Mouse (Mus musculus): ENCODE measurements at regions not wholly inside any gene's neighbourhood (a gene's known extent, or its start where the extent isn't known, plus 50 kb on each side); places are given as distances from the start of the nearest gene placed in this dataset.

DNA sequence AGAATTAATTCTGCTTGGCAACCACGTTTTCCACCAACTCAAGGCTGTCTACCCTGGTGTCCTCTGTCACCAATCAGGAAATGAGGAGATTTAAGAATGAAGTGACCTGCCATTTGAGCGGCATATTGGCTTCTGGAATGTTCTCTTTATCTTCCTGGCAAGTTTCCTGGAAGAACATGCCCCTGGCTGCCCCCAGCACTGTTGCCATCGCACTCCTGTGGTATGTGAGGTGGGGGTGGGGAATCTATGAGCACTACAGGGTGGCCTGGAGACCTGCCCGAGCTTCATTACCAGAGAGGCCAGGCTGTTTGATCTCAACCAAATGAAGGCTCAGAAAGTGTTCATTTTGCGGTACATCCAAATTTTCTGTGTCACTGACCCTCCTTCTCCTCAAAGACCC lies 243.8 kb upstream of the Il12b start:
- no peak for DNase-seq (ENCODE audit: low spot score in 2 of 2)

DNA sequence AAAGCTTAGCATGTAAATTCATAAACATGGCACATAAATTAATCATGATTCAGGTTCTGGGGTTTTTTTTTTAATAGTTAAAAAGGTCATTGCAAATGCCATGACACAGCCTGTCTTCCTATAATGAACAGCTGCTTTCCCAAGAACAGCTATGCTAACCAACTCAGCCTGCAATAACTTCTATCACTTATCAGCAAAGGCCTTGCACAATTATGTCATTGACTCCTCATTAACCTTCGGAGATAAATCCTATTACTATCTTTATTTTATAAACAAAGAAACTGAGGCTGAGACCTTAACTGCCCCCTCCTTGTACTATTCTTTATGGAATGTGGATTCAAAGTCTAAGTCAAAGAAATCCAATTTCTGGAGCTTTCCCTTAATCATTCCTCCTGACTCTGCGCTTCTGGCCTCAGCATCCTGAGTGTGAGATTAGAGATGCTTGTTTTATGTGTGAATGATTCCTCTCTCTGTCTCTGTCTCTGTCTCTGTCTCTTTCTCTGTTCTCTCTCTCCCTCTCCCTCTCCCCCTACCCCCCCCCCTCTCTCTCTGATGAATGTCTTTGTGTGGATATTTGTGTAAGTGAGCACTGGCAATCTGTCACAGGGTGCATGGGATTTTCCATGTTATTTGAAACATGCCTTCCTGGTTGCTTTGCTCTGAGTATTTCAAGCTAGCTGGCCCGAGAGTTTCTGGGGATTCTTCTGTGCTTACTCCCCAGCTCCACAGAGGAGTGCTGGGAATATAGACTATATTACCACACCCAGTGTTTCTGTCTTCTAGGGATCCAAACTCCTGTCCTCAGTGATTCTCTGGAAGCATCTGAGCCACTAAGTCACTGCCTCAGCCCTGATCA lies 243.1 kb upstream of the Il12b start:
- no peak for DNase-seq (ENCODE audit: low spot score in 2 of 2)

DNA sequence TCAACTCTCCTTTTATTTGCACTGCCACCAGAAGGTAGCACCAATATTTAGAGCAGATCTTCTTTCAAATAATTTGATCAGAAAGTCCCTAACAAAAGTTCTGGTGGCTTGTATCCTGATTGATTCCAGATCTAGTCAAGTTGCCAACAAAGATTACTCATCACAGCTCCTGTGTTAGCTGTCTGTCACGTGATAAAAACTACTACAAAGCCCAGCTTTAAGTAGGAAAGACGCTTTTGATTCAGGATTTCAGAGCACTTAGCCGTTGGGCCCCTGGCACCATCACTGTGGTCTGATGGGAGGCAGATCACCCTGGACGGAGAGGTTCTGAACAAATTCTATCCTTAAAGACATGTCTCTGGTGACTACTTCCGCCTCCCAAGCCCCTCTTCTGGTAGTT lies 241.6 kb upstream of the Il12b start:
- no peak for DNase-seq (ENCODE audit: low spot score in 2 of 2)

DNA sequence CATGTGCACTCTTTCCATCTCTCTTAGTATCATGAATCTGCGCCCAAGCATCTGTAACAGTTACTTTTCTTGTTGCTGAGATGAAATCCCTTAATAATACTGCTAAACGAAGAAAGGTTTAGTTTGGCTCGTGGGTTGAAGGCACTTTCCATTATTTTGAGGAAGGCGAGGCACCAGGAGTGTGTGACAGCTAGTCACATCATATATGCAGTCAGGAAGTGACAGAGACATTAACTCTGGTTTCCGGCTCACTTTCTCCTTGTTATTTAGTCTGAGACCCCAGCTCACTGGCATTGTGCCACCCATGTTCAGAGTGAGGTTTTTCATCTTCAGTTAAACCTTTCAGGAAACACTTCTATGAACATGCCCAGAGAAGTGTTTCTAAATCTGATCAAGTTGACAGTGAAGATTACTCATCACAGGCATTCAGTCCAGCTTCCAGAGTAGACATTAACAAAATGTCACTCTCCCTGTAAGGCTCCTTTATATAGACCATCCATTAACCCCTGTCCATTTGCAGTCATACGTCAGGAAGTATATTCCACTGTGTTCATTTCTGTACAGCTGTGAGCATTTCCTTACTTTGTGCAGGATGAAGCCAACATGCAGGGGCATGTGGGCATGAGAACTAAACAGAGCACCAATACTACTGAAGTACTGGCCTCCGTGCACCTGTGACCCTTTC lies 238.0 kb upstream of the Il12b start:
- DNase-seq (ENCODE audit: low spot score in 2 of 2): no peak

DNA sequence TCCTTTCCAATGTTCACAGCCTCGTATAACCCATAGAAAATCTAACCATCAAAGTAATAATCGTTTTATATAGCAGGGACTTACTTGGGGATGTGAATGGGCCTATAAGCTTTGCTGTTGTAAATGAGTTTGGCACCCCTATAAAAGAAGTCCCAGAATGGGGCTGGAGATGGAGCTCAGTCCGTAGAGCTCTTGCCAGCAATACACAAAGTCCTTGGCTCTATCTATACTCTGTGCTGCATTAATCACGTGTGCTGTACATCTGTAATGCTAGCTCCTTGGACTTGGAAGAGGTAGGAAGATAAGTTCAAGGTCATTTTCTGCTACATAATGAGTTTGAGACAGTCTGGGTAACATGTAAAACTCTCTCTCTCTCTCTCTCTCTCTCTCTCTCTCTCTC lies 236.8 kb upstream of the Il12b start:
- no peak for DNase-seq (ENCODE audit: low spot score in 2 of 2)

DNA sequence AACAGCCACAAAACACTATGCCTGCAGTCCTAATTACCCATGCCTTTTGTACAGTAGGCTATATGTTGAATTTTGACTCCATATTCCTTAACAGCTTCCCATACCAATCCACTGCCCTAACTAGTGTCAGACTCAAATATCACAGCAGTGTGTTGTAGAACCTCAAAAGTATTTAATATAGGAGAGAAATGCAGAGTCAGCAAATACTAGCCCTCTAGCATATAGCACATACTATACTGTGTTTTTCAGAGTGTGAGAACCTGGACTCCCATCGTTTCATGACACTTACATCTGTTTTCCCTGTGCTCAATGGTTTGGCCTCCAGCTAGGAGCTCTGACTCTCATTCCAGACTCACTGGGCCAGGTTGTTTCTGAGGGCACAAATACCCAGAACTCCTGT lies 236.1 kb upstream of the Il12b start:
- DNase-seq (ENCODE audit: low spot score in 2 of 2): no peak

DNA sequence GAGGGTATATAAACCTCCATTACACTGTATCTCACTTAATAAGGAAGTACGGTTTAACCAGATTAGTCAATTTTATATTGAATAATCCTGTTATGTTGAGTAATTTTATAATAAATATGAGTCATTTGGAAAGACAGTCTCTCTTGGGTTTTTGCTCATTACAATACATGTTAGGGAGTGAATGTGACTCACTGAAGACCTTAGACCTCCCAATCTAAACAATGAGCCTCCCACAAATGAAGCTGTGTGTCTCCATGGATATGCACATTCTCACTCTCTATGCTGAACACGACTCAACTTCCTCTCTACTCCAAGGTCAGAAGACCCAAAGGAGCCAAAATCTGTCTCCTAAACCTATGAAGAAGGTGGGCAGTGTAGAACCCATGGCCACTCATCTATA lies 235.7 kb upstream of the Il12b start:
- no peak for DNase-seq (ENCODE audit: low spot score in 2 of 2)

DNA sequence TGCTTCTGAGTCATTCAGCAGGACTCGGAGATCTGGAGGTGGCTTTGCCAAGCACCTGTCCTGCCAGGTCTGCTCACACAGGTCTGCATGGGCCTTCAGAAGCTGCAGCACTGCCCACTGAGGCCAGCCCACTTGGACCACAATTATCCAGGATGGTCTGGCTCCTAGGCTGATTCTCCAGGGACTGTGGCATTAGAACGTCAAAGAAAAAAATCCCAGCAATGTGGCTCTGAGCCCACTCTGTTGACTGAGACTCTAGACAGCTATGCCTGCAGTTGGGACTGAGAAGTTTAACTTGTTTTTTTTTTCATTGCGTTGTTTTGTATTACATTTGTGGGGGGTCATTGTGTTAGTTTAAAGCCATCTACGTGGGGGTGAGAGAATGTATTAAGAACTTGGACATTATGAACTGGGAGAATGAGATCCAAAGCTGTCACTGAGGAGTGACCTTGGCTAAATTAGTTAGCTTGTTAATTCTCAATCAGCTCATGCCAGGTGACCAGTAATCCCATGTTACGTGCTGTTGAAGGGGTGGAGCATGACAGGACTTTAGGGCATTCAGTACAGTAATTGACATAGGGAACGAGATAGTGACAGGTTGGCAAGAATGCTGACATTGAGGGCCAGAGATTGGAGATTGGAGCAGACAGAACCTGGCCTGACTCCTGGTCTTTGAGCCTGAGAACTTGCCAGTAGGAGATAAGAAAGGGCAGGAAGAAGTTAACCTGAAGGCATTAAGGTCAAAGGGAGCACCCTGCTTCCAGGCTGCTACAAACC lies 232.0 kb upstream of the Il12b start:
- DNase-seq (ENCODE audit: low spot score in 2 of 2): no peak

DNA sequence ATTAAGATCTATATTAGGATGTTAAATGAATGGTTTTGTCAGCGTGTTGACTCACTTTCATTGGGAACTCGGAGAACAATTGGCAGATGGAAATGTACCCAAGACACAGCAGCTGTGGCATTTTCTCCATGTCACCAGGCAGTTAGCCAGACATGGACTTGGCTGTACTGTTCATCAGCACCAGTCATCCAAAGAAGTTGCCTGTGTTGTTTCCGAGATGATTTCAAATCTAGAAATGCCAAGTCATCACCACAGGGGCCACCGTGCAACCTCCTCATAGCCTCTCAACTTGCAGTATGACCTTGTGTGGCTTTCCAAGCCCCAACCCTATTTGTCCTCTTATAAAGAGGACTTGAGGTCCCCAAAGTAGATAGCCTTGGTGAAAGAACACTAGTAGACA lies 227.4 kb upstream of the Il12b start:
- DNase-seq (ENCODE audit: low spot score in 2 of 2): no peak

DNA sequence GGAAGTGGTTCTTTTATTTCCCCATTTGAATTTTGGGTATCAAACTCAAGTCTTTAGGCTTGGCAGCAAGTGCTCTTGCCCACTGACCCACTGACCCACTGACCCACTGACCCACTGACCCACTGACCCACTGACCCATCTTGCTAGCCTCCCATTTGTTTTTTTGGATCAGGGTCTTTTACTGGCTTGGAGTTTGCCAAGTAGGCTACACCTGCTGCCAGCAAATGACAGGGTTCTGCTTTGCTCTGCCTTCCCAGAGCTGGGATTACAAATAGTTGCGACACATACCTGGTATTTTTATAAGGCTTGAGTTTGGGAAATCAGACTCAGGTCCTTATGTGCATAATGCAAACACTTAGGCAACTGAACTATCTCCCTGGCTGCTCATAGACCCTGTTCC lies 226.7 kb upstream of the Il12b start:
- DNase-seq (ENCODE audit: low spot score in 2 of 2): no peak

DNA sequence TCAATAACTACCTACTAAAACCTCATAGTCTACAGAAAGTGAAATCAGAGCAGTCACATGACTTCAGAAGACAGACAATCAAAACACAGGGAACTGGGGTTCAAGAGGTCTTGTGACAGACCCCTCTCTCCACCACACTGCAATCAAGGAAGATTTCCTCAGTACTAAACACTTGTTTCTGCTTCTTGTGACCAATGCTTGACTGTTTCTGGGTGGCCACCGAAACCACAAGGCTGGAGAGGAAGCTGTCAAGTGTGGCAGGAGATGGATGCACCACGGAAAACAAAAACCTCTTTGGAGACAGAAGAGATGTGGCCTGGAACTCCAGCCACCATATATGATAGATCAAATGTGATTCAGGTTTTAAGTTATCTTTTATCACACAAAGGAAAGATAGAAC lies 225.3 kb upstream of the Il12b start:
- no peak for DNase-seq (ENCODE audit: low spot score in 2 of 2)

DNA sequence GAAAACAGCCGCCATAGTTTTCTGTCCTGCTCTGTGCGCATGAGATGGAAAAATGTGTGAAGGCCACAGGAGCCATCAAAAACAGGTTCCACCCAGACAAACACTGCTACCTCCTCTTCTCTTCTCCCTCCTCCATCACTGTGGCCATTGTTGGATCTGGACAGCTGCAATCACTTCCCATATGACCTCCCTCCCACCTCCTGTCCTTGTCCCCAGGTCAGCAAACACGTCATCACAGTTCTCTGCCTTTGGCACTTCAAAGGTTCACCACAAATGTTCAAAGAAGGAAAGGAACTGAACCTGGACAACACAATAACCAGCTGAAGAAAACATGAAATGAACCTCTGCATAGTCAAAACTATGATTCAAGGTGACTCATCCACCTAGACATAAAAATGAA lies 220.2 kb upstream of the Il12b start:
- DNase-seq (ENCODE audit: low spot score in 2 of 2): no peak

DNA sequence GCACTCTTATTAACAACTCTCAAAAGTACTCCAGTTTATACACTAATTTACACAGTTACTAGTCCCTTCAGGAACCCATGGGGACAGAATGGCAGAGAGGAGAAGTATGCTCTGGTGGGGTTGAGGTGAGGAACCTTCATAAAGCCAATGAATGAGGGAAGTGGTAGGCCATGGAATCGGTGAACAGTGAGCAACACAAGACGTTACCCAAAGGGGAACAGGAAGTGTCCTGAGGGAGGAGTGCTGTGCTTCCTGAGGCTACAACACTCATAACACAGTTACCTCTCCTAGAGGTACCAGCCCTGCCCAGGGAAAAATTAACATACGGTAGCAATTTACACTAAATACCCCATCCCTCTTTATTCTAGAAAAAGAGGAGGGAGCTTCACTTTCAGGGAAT lies 216.0 kb upstream of the Il12b start:
- DNase-seq (ENCODE audit: low spot score in 2 of 2): no peak

DNA sequence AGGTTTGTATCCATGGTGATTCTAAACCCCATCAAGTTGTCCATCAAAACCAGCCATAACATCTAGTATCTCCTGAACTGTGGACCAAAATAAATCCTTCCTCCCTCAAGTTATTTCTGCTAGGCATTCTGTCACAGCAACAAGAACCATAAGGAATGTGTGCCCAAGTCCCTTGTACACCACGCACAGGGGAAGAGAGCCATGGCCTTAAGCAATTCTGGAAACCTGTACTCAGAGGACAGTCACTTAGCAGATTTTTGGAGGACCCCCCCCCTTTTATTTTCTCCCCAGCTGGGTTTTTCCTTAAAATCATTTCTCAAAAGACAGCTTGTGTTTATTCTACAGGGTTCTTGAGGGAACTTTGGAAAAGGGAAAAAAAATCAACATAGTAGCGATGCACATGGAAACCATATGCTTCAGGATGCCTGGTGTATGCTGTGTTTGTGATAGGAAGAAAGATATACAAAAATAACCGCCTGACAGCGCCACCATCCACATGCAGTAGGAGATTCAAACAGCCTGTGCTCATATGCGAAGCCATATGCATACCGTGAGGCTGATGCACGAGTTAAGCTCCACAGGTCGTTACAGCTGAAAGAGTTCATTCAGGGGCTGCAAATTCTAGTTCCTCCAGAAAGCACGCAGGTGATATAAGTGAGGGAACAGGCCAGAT lies 214.5 kb upstream of the Il12b start:
- peak; percentile 21 to 42 for DNase-seq (ENCODE audit: low spot score in 2 of 2)

DNA sequence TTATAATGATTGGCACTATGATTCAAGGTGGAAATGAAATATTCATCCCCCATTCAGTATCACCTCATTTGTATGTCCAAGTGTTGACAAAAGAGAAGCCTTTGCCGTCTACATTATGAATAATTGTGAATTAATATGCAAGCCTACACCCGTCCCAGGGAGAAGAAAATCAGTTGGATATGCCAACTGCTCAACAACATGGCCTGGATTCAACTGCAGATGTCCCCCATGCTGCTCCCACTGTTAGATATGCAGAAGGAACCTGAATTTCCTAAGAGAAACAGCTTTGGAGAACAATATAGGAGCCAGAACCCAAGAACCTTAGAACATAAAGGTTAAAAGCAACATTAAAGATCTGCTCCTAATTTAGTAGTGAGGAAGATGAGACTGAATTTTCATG lies 211.7 kb upstream of the Il12b start:
- no peak for DNase-seq (ENCODE audit: low spot score in 2 of 2)

DNA sequence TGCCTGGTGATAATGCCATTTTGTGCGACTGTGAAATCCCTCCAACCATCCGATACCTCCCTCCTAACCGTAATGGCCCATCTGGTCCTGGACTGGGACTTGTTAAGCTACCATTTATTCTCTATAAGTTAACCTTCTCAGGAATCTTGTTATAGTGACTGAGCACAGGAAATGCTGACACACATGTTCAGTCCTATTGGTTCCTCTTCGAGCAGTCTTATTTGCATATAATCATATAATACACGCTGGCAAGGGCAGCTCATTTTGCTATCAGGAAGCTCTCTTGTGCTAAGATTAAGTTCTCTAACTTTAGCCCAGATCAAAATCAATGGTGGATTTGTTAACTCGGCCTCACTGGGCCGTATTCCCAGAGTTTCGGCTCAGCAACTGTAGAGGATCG lies 206.1 kb upstream of the Il12b start:
- DNase-seq (ENCODE audit: low spot score in 2 of 2): no peak

DNA sequence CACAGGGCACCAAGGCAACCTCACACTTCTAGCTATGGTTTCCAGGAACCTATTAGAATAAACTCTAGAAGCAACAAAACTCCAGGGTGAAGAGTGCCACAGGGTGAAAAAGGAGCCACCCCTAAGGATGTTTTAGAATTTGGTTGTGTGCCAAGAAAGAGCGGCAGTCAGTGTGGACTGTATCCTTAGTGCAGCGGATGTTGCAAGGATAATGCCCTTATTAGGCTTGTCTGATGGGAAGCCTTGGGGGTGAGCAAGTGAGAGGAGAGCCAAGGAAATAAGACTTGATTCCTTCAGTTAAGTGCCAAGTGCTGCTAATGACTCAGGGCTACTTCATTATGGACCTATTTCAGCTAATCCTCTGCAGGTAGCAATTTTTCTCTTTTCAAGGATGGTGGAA lies 197.1 kb upstream of the Il12b start:
- DNase-seq (ENCODE audit: low spot score in 2 of 2): no peak

DNA sequence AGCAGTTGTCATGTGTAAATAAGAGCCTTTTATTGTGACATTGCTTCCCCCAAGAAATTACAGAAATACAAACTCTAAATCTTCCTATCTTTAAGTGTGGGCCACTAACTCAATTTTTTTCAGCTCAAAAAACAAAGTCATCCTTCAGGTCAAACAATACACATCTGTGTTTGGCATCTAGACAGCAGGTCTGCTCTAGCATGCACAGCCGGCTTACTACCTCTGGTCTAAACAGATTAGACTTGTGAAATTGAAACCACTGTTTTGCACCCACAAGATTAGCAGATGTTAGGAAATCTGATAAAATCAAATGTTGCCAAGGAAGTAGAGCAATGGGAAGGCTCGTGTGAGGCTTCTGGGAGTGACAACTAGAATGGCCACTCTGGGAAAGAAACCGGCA lies 195.5 kb upstream of the Il12b start:
- no peak for DNase-seq (ENCODE audit: low spot score in 2 of 2)

DNA sequence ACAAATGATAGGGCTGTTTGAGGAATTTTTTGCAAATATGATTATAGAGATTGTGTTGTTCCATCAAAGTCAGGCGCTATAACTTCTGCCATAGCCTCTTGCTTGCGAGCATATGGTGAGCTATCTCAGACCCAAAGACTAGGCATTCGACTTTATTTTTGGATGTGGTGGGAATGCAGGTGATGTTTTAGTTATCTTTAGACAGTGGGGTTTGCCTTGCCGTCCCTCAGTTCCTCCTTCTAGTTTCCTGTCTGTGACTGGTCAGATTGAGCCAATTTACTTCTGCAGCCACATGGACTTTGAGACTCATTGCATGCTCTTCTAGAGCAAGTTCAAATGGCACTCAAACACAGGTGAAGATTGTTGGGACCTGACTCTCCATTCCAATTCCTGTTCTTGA lies 193.0 kb upstream of the Il12b start:
- no peak for DNase-seq (ENCODE audit: low spot score in 2 of 2)

DNA sequence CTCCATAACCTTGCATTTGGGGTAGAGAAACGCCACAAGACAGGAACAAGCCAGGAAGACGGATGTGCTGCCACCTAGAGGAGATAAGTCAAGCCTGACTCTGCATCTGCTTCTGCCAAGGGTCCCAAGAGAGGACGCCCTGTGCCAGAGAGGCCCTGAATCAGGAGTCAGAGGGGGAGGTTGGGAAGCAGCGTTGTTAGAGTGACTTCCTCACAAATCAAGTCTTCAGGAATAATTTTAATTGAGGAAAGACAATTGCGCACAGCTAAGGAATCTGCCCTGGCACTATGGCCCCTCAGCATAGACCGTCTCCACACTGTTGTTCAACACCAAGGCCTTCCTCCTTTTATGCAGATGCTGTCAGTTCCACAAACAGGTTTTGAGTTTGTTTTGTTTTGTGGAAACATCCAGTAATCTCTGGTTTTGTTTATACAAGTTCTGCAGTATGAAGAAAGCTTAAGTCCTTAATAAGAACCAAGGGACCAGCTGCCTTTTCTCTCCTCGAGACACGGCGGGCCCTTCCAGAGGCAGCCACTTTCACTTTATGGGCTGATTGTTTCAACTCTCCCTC lies 187.9 kb upstream of the Il12b start:
- peak in 1 of 2 experiments; percentile 17 for DNase-seq (ENCODE audit: low spot score in 2 of 2)

DNA sequence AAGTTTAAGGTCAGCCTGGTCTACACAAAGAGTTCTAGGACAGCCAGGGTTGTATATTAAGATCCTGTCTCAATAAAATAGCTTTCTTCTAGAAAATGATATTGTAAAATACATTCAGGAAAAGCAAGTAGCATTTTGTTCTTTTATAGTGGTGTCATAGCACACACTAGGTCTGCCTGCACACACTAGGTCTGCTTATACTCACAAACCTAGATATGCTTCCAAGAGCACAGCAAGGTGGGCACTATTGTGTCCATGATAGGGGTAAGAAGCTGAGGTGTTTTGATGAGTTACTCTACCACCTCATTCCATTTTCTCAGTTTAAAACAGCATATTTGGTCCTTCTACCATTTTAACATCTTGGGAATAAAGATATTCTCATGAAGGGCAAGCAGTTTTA lies 185.8 kb upstream of the Il12b start:
- DNase-seq (ENCODE audit: low spot score in 2 of 2): no peak

DNA sequence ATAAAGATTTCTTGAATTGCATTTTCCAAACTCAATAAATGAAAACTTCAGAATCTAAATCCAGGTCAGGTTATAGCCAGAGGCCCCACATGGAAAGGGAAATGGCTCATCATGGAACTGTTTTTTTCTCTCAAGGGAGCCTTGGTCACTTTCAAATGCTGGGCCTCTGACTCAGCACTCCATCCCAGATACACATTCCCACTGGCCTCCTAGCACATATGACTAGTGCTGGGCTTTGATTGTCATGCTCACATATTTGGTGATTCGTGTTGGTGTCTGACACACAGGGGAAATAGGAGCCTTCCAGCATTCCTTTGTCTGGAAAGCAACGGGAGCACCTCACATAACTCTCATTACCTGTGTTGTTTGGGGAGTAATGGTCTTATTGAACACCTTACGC lies 183.5 kb upstream of the Il12b start:
- no peak for DNase-seq (ENCODE audit: low spot score in 2 of 2)

Data from frontal cortex, postnatal 10 days (tissue).